Mouse (Mus musculus) fibroblast of lung, adult 2 months (primary cell): ENCODE results near the gene Cela2a.
A peak's percentile ranks its signal among the peaks of the same experiment; 100 is the strongest.
"Not testable (repeated sequence)": the region's sequence is repeated elsewhere in the genome, so short reads cannot be mapped to it uniquely, and the experiment has no call there.

Experiments
- DNase-seq: peaks from one replicate; pipeline ENCODE4 v3.0.0-alpha.2; 2011; ENCODE audit warnings: low read depth

Gene Cela2a

DNA sequence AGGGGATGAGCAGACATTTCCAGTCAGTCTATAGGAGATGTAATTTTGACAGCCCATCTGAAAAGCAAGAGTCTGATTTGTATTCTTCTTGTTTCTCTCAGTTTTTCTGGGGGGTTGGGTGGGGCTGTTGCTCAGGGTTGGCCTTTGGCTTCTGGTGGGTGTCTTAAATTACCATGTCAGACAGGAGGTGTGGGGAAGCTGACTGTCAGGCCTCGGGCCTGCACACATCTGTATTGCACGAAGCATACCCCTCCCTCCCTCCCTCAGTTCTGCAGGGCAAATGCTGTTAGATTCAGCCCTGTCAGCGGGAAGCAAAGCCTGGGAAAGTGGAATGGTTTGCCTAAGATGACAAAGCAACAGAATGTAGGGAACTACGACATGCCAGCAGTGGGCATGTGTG is 29.0 kb downstream of the Cela2a start:
- no peak for DNase-seq

DNA sequence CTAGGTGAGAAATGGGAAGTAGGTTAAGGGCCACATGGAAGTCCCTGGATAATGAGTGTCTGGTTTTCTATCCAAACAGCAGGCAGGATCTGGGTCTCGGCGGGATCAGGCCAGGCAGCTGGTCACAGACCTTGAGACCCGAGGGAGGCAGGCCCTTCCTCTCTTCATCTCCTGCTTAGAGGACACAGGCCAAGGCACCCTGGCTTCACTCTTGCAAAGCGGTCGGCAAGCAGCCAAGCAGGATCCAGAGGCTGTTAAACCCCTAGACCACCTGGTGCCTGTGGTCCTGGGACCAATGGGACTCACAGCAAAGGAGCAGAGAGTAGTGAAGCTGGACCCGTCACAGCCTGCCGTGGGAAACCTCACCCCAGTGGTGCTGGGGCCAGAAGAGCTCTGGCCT is 29.6 kb downstream of the Cela2a start:
- DNase-seq, result no peak

DNA sequence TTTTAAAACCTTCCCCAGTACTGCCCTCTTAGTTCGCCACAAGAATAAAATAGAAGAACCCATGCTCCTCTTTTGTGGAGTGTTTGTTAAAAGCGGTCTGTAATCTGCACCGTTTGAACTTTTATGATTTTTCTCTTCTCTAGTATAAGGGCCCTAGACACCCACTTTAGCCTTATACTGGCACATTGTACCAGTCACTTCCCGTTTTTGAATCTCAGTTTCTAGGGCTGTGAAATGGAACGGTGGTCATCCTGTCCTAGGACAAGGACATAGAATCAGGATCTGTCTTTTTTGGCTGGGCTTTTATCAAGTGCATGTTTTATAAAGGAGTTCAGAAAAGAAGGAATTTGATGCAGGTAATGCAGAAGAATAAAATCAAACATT is 31.8 kb downstream of the Cela2a start:
- no peak for DNase-seq

DNA sequence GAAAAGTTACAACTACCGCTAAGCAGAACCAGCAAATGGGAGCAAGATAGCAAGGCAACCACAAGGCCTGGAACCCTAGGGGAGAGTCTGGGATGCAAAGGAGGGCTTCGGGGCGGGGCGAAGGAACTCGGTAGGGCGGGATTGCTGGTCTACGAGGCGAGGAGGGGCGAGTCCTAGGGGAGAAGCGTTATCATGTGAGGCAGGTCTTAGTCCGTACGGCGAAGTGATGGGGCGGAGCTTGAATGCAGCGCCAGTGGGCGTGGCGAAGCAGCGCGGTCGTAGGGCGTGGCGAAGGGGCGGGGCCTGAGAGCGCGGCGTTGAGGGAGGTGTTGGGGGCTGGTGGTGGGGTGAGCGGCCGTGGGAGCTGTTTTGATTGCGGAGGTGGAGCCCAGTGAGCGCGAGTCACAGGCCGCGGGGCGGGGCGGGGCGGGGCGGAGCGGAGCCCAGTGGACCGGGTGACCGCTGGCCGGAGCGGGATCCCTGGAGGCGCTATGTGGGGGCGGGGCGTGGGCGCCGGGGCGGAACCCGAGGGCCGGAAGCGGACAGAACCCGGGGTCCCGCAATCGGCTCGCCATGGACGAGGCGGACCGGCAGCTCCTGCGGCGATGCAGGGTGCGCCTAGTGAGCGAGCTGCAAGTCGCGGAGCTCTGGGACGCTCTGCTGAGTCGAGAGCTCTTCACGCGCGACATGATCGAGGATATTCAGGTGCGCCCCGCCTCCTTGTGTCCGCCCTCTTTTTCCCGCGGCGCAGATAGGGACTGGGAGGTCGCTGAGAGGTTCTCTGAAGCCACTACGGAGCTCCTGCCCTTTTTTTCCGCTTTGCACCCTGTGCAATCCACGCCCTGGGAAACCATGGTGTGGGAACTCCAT is 32.4 kb downstream of the Cela2a start, which contains the start of gene Casp9:
Casp9 (plus strand) TSS at position 331 of the 870 bp plus-strand sequence.
- peak; percentile 93 for DNase-seq

DNA sequence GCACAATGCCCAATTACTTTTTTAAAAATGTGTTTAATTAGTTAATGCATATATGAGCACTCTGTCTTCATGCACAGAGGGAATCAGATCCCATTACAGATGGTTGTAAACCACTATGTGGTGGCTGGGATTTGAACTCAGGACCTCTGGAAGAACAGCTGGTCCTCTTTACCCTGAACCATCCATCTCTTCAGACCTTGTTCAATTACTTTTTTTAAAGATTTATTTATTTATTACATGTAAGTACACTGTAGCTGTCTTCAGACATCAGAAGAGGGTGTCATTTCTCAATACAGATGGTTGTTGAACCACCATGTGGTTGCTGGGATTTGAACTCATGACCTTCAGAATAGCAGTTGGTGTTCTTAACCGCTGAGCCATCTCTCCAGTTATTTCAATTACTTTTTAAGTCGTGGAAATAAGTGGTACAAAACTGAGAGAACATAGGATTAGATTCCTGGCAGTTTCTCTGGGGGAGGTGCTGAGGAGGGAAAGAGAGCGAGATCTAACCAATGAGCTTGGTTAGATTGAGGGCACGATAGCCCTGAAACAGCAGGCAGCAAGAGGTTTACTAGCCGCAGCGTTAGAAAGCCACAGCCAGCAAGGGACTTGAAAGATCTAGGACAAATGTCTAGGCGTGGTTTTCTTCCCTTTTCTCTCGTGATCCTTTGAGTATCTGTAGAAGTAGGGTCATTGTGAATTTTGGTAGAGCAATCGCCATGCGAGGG is 33.2 kb downstream of the Cela2a start:
- DNase-seq, result no peak

DNA sequence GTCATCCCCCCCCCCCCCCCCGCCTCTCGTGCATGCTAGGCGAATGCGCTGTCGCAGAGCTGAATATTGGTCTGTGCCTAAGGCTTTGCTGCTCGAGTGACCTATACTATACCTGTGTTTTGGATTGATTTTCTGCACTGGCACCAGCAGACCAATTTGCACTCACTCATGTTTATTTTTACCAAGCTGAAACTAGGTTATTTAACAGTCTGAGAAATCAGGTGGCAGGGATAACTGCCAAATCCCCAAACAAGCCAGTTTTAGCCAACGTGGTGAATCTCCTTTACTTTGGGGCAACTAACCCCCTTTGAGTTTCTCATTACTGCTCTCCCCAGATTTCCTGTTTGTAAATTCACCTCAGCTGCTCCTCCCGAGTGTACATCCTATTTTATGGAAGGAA is 34.0 kb downstream of the Cela2a start:
- no peak for DNase-seq

DNA sequence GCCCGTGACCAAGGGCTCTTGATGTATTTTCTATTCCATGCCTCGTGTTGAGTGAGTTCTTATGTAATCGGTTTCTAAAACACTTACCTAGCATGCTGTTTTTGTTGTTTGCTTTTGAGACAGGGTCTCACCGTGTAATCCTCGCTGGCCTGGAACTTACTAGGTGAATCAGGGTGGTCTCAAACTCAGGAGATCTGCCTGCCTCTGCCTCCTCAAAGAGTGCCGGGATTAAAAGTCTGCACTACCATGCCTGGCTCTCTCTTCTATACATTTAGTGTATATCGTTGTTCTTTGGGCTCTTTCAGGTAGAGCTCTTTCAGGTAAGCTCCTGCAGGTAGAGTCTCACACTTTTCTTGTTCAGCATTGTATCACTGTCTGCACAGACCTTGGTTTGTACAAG is 34.5 kb downstream of the Cela2a start:
- no peak for DNase-seq

DNA sequence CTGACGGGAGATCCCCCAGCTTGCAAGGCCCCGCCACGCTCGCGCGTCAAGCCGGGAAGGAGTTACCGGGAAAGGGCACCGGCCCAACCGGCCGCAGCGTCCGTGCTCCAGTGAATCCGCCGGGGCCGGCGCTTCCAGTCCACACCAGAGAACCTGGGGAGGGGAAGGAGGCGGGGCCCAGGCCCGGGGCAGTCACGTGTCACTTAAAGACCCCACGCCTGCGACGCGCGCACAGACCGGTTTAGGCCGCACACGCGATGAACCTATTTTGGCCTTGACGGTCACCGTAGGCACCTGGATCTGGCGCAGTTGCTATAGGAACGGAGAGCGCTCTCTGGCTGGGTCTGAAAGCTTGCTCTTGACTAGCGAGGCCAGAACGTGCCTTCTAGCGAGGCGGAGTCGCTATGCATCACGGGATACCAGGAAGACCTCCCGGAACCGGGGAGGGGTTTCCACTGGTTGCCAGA is 35.4 kb downstream of the Cela2a start, which contains the start of gene Dnajc16:
Dnajc16 (minus strand) TSS at position 408 of the 467 bp plus-strand sequence.
- peak; percentile 99 for DNase-seq

DNA sequence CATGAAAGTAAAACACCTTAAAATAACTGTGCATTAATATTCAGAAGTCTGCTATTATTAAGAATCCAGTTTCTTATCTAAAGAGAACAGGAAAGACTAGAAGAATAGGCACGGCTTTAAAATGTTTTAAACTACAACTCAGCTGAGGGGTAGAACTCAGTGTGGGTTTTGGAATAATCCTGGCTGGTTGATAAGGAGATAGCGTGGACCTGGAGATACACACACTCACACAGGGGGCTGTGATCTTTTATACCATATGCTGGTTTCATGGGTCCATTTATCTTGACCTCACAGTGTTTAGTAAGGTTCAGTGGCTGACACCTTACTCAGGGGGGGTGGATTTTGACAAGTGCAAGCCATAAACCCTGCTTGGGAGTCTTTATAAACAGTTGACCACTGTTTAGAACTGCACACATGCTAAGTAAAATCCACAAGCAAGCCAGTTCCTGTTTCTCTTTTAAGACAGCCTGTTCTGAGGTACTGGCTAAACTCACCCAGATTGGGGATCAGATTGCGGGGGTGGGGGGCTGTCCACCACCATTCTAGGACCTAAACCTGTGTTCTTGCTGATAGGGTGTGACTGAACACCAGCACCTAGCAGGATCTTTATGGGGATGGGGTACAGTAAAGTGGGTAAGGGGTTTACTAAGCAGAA is 36.3 kb downstream of the Cela2a start:
- DNase-seq, result no peak

DNA sequence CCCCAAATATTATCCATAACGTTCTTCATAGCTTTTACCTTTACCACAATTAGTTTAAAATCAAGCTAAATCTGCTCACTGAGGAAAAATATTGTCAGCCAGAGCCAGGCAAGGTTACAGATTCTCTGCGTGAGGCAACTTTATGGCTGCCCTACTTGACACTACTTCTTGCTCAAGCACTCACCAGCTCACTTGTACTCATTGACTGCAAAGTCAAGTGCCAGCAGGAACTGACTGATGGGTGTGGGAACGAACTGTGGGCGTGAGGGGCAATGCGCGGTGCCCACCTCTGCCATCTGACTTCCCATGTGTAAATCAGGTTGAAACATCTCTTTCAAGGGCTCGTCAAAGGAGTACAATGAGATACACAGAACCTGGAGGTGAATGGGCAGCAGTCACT is 38.5 kb downstream of the Cela2a start:
- DNase-seq, result no peak

DNA sequence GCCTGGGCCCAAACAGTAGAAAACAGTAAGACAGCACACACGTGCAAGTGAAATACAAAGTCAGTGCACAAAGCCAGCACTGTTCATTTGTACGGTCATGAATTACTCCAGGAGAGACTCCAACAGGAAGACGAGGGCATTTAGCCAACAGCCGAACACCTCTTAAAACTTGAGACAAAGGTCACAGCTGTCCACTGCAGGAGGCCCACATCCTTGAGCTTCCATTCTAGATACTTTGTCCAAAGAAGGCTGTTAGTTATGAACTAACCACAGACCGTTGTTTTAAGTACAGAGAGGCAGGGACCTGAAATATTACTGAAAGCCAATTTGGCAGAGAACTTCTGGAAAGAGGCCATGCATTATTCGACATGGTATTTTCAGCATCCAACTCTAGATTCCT is 38.9 kb downstream of the Cela2a start:
- DNase-seq, result peak; percentile 81

DNA sequence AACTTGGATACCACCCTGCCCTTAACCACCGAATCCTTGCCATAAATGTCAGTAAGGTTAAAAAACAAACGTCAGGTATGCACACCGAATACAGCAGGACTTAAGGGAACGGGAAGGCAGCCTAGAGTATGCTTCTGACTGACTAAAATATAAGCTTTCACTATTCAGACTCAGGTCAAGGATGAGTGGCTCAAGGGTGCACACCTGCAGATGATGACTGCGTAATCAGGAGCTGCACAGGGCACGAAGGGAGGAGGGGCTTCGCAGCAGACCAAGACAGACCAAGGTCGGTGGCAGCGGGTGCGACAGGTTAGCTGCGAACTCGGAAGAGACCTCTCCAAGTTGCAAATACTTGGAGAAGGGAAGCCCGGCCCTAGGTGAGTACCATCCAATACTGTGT is 39.8 kb downstream of the Cela2a start:
- no peak for DNase-seq

DNA sequence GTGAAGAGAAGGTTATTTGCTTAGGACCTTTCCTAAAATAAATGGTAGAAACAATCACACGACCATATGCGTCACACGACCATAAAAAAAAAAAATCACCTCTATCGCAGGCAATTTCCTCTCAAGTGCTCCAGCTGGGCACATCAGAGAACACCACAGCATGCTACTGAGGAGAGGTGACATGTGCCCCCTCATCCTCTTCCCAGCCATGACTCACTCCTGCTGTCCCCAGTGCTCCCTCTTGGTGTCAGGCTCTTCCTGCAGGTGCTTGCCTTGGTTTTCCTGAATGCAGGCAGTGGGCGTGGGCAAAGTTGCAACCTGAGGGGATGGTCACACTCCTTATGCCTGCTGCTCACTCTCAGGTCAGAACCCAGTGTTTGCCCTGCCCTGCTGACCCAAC is 41.1 kb downstream of the Cela2a start:
- no peak for DNase-seq

DNA sequence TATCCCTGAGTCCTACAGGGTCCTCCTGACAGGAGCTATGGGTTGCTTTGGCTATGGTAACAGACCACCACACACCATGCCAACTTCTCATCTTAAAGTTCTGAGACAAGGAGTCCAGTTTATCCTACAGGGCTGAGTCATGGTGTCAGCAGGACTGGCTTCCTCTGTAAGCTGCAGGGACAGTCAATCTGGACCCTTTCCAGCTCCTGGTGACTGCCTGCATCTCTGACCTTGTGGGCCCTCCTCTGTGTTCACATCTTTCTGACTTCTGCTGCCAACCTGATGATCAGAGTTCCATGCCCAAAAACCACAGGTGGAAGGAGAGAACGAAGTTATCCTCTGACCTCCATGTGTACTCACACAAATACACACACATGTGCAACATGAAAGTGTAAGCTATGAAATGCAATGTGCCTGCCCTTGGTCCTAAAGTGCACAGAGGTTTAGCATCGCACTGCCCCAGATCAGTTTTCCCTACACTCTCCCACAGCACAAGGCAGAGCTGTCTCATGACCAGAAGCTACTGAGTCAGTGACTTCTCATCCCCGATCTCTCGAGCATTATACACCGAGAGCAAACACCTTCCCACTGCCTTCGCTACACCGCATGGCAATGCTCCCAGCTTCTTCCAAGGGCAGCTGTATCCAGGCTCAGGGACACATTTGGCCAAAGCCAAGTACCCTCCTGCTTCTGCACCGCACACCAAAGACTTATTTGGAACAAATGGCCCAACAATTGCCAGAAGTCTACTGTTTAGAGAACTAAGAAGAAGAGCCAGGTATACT is 44.6 kb downstream of the Cela2a start:
- no peak for DNase-seq

DNA sequence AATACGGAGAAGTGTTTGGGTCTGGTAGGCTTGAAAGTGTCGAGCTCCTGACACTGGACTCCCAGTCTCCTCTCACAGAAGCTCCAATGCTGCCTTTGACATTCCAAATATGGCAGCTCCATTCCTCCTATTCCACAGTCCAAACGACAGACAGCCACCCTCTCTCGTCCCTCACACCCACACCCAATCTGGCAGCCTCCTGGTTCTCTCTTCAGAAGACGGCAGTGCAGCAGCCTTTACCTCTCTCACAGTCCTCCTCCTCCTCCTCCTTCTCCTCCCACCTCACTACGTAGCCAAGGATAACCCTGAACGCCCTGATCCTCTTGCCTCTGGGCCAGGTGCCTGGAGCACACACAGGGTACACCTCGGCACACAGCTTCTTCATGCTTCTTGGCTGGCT is 46.1 kb downstream of the Cela2a start:
- DNase-seq, result no peak

DNA sequence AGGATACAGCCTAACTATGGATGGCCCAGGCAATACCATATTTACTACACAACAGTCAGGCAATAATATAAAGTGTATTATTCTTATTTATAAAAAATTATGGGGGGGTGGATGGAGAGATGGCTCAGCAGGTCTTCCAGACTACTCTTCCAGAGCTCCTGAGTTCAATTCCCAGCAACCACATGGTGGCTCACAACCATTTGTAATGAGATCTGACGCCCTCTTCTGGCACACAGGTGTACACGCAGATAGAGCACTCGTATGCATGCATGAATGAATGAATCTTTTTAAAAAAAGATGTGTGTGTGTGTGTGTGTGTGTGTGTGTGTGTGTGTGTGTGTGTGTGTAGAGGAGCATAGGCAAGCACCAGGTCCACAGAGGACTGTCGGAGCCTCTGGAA is 52.9 kb downstream of the Cela2a start:
- DNase-seq, result not testable (repeated sequence)

DNA sequence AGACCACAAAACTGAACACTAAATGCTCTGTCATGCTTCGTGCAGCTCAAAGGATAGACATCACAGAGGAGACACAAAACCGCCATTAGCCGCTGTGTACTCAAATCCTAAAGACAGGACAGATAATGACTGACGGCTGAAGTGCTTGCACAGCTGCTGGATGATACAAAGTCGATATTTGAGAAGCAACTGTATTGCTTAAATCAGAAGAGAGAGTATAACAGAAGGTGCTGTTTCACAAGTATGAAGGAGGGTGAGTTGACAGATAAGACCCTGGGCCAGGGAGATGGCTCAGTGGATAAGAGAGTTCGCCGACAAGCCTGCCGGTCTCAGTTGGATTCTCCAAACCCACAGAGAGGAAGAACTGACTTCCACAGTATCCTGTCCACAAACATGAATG is 54.1 kb downstream of the Cela2a start:
- DNase-seq, result no peak

DNA sequence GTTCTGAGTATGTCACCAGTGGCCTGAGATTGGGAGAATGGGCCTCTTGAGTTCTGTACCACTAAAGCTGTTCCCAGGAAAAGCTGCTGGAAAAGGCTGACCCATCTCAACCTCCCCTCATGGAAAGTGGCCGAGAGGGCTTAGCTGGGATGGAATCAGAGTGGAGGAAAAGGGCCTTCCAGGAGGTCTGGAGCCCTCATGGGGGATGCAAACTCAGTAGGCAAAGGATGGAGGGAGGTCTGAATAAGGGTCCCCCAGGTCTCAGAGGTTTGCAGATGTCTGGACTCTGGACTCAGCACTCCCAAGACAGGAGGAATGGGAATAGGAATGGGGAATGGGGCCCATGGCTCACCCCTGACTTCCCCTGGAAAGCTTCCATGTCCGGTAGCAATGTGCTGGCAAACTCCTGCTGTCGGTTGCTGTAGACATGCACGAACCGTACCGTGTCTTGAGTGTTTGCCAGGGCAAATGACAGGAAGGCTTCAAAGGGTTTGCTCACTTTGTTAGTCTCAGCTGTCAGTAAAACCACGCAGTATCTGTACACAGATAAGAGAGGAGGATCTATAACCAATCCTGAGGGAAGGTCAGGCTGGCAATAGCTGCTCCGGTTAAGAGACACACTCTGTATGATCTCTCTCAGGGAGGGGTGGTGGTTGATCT is 56.3 kb downstream of the Cela2a start:
- DNase-seq, result no peak

DNA sequence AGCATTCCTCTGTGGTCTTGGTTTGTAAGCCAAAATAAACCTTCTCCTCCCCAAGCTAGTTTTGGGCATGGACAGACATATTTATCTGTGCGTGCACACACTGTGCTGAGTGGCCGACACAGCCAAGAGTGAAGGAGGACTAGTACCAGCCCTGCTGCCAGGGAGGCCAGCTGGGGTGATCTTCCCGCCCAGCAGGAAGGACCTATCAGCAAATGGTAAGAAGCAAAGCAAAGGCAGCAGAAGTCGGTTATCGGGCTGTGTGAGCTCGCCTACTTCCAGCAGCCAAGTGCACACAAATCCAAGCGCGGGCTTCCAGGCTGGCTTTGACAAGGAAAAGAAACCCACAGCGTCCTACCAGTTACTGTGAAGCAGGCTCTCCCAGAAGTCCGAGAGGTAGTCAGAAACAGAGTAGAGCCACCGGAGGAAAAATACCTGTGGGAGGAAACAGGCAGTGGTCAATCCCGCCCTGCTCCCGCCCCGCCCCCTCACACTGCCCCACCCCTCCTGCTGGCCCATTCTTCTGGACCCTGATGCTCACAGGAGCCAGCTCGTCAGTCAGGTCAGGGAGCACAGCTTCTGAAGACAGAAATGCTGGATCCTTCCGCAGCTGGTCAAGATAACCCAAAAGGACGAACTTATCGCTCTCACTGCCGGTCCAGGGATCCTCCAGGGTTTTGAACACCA is 58.5 kb downstream of the Cela2a start:
- DNase-seq, result peak; percentile 97

DNA sequence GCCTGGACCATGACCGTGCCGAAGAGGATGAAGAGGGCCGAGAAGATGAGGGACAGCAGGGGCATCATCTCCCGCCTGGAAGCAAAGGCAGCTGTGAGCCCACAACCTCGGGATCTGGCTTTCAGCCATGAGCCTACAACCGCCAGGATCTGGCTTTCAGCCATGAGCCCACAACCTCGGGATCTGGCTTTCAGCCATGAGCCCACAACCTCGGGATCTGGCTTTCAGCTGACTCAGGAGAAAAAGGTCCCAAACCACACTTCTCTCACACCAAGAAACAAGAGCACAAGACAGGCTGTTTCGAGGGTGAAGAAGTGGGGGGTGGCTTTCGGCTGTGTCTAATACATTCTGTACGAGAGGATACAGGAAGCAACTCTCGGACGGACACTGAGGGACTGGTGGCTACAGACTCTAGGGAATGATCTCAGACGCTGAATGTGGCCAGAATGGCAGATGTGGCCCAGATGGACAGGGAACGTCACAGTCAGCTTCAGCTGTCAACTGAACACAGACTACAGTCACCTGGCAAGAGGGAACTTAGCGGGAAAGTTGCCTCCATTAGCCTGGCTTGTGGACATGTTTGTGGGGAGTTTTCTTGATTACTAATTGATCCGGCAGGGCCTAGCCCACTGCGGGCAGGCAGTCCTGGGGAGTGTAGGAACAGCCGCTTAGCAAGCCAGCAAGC is 59.1 kb downstream of the Cela2a start:
- no peak for DNase-seq
